Mouse (Mus musculus): ENCODE results near the gene 4922502D21Rik.

GRCm38 (mm10) chr6:129312499-129312898 is 19.1 kb downstream of the 4922502D21Rik start:
- TF ChIP-seq POLR2A (IDR thresholded peaks at IDR 0.05; ENCODE audit: extremely low read depth, insufficient read depth, low read length) = no peak
- no peak for TF ChIP-seq CTCF (IDR thresholded peaks at IDR 0.05; ENCODE audit: low read depth, low read length)
